Mouse (Mus musculus) liver, embryonic 15.5 days (tissue): ENCODE data around the gene H60b. TPM values are rescaled to one million over a fixed set of nuclear protein-coding genes. Genes with fewer than 3 reads are reported as not detected.
"Not testable (repeated sequence)": the region's sequence is repeated elsewhere in the genome, so short reads cannot be mapped to it uniquely, and the experiment has no call there.

ENCODE experiments used
- ATAC-seq: fragments of 200-750 bp; cut with Nextera tagmentation; 2 replicates; pipeline ENCODE4 v1.8.0; 2017; ENCODE audit warnings: moderate number of reproducible peaks, mild to moderate bottlenecking, moderate library complexity; ENCODE audit not compliant: insufficient read depth
- H3K27ac ChIP-seq: fragments of 300-500 bp; sonication (generic); replicated peaks from 2 replicates; pipeline ENCODE4 v1.5.1; 2015; ENCODE audit warnings: mild to moderate bottlenecking, inconsistent platforms
- H3K27me3 ChIP-seq: fragments of 300-500 bp; sonication (generic); 2 replicates; pipeline ENCODE4 v1.6.1; 2015; ENCODE audit warnings: mild to moderate bottlenecking, inconsistent platforms
- H3K36me3 ChIP-seq: fragments of 300-500 bp; sonication (generic); replicated peaks from 2 replicates; pipeline ENCODE4 v1.6.1; 2015; ENCODE audit warnings: moderate library complexity, mild to moderate bottlenecking, inconsistent platforms
- H3K4me1 ChIP-seq: fragments of 300-500 bp; sonication (generic); replicated peaks from 2 replicates; pipeline ENCODE4 v1.6.1; 2015; ENCODE audit warnings: inconsistent platforms
- H3K4me2 ChIP-seq: fragments of 300-500 bp; sonication (generic); 2 replicates; pipeline ENCODE4 v1.6.1; 2015; ENCODE audit warnings: moderate library complexity, mild to moderate bottlenecking, inconsistent platforms
- H3K4me3 ChIP-seq: fragments of 300-500 bp; sonication (generic); replicated peaks from 2 replicates; pipeline ENCODE4 v1.5.1; 2015; ENCODE audit warnings: mild to moderate bottlenecking, inconsistent platforms
- H3K9ac ChIP-seq: fragments of 300-500 bp; sonication (generic); 2 replicates; pipeline ENCODE4 v1.6.1; 2015; ENCODE audit warnings: moderate library complexity, mild to moderate bottlenecking, inconsistent platforms
- H3K9me3 ChIP-seq: fragments of 300-500 bp; sonication (generic); replicated peaks from 2 replicates; pipeline ENCODE4 v1.6.1; 2016; ENCODE audit warnings: inconsistent platforms
- WGBS: fragments of 180-500 bp; shearing (Covaris S2); methylation state at CpG from one replicate; pipeline ENCODE4 v1.1.7; 2015; ENCODE audit warnings: mixed read lengths; ENCODE audit not compliant: insufficient replicate concordance; 5-methylcytosine and 5-hydroxymethylcytosine counted together
- polyA plus RNA-seq: library from polyadenylated mRNA; unstranded; fragments of >200 nt; fragmentation: Nextera tagmentation; extraction: Ambion mirVana; gene quantifications from 2 replicates; pipeline ENCODE4 v1.2.1, GENCODE M21; 2015

The H60b gene
- polyA plus RNA-seq, 1 experiment from 2014 or later, result not detected

DNA sequence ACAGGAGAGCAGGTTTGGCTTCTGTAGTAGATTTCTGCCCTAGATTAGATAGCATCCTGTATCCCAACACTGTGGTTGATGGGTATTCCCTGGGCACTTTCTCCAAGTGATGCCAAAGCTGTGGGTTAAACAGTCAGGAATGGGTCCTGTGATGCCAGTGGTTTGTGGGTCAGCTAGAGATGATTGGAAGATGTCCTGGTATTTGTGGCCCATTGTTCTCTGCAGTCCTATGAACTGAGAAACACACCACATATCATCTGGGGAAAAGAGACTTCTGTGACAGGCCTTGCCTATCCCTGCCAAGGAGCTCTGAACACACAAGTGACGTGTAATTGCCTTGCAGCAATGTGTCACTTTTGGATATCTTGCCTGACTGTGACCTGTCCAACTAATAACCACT, 8.7 kb downstream of the H60b start:
- H3K36me3 ChIP-seq, H3K27me3 ChIP-seq, H3K4me1 ChIP-seq, H3K4me3 ChIP-seq, H3K9ac ChIP-seq, H3K27ac ChIP-seq, H3K4me2 ChIP-seq, ATAC-seq, H3K9me3 ChIP-seq: not testable (repeated sequence)
- WGBS, result 64% methylated on average over 1 of the region's 1 CpGs

DNA sequence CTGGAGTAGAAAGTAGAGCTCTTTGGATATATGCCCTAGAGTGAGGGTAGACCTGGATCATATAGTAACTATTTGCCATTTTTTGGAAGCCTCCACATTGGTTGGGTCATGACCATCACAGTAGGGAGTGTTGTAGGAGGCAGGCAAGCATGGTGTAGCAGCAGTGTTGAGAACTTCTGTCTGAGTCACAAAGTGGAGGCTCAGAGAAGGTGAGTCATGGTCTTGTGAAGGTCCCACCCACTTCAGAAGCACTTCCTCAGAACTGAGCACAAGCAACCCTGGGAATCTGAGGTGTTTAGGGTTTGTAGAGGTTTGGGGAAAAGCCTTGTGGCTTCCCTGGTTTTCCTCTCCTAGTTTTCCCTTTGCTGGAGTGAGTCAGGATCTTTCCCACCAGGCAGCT, 10.7 kb downstream of the H60b start:
- H3K9me3 ChIP-seq, H3K9ac ChIP-seq, H3K4me3 ChIP-seq, H3K4me1 ChIP-seq, H3K27ac ChIP-seq, ATAC-seq, H3K27me3 ChIP-seq, H3K4me2 ChIP-seq, H3K36me3 ChIP-seq: not testable (repeated sequence)

DNA sequence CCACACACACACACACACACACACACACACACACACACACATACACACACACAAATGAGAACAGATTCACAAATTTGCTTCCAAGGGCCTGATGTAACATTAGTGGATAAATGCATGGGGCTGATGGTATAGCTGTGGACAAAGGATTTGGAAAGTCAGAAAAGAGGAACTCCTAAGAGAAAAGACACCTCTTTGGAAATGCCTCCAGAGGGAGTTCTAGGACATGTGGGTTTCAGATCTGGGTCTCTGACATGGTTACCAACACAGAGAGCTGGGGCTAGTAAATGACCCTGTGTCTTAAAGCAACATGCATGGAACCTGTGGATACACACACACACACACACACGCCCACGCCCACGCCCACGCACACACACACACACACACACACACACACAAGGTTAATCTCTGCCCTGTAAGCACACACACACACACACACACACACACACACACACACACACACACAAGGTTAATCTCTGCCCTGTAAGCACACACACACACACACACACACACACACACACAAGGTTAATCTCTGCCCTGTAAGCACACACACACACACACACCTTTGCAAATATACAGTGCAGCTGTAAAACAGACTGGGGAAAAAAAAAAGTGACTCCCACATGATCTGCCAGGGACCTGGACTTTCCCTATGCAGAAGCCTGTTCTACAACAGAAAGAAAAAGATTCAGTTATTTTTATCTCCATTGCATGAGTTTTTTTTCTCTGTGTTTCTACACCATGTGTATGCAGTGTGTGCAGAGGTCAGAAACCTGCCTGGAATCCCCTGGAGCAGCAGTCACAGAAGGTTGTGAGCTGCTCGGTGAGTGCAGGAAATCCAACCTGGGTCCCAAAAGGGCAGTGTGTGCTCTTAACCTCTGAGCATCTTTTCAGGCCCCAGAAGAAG, 14.3 kb downstream of the H60b start:
- H3K9ac ChIP-seq, H3K4me3 ChIP-seq, H3K36me3 ChIP-seq, H3K9me3 ChIP-seq, H3K4me2 ChIP-seq, ATAC-seq, H3K27me3 ChIP-seq, H3K4me1 ChIP-seq, H3K27ac ChIP-seq: not testable (repeated sequence)
- WGBS, result 32% methylated on average over 5 of the region's 5 CpGs

GRCm38 (mm10) chr10:22173335-22174189, 15.2 kb downstream of the H60b start:
- H3K4me3 ChIP-seq, H3K9ac ChIP-seq, H3K9me3 ChIP-seq, H3K36me3 ChIP-seq, H3K4me2 ChIP-seq, H3K27me3 ChIP-seq, H3K4me1 ChIP-seq, ATAC-seq, H3K27ac ChIP-seq: not testable (repeated sequence)
- 11% methylated on average over 11 of the region's 17 CpGs for WGBS

GRCm38 (mm10) chr10:22174190-22174487, 15.8 kb downstream of the H60b start:
- not testable (repeated sequence) for H3K9me3 ChIP-seq, H3K9ac ChIP-seq, H3K4me2 ChIP-seq, H3K27ac ChIP-seq, H3K4me1 ChIP-seq, H3K27me3 ChIP-seq, ATAC-seq, H3K36me3 ChIP-seq, H3K4me3 ChIP-seq
- 50% methylated on average over 2 of the region's 2 CpGs for WGBS

DNA sequence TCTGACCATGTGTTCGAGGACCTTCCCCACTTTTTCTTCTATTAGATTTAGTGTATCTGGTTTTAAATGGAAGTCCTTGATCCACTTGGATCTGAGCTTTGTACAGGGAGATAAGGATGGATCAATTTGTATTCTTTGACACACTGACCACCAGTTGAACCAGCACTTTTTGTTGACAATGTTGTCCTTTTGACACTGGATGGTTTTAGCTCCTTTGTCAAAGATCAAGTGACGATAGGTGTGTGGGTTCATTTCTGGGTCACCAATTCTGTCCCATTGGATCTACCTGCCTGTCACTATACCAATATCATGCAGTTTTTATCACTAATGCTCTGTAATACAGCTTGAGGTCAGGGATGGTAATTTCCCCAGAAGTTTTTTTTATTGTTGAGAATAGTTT, 18.1 kb downstream of the H60b start:
- H3K4me1 ChIP-seq, H3K9me3 ChIP-seq, ATAC-seq, H3K27me3 ChIP-seq, H3K27ac ChIP-seq, H3K4me2 ChIP-seq, H3K9ac ChIP-seq, H3K4me3 ChIP-seq, H3K36me3 ChIP-seq: not testable (repeated sequence)
- WGBS, result 48% methylated on average over 2 of the region's 2 CpGs

GRCm38 (mm10) chr10:22191035-22191434, 32.6 kb downstream of the H60b start:
- H3K4me1 ChIP-seq, H3K27me3 ChIP-seq, ATAC-seq, H3K4me3 ChIP-seq, H3K9me3 ChIP-seq, H3K27ac ChIP-seq, H3K4me2 ChIP-seq, H3K9ac ChIP-seq, H3K36me3 ChIP-seq: not testable (repeated sequence)
- 6% methylated on average over 10 of the region's 10 CpGs for WGBS

DNA sequence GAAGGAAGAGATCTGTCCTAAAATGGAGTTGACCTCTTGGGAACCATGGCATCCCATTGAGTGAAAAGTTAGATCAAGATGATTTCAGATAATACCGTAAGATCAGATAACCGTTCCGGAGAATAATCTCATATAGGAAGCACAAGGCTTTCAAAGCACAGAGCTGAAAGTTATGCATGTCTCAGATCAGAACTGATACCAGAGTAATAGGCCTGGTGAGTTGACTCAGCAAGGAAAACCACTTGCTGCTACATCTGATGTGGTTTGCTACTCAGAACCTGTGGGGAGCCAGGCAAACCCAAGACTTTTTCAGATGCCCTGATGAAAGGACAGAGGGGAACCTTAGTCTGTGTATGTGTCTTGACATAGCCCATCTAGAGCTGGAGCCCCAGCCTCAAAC, 43.0 kb downstream of the H60b start:
- not testable (repeated sequence) for H3K4me2 ChIP-seq, ATAC-seq, H3K27ac ChIP-seq, H3K4me3 ChIP-seq, H3K36me3 ChIP-seq, H3K4me1 ChIP-seq, H3K27me3 ChIP-seq, H3K9me3 ChIP-seq, H3K9ac ChIP-seq
- 92% methylated on average over 2 of the region's 3 CpGs for WGBS

DNA sequence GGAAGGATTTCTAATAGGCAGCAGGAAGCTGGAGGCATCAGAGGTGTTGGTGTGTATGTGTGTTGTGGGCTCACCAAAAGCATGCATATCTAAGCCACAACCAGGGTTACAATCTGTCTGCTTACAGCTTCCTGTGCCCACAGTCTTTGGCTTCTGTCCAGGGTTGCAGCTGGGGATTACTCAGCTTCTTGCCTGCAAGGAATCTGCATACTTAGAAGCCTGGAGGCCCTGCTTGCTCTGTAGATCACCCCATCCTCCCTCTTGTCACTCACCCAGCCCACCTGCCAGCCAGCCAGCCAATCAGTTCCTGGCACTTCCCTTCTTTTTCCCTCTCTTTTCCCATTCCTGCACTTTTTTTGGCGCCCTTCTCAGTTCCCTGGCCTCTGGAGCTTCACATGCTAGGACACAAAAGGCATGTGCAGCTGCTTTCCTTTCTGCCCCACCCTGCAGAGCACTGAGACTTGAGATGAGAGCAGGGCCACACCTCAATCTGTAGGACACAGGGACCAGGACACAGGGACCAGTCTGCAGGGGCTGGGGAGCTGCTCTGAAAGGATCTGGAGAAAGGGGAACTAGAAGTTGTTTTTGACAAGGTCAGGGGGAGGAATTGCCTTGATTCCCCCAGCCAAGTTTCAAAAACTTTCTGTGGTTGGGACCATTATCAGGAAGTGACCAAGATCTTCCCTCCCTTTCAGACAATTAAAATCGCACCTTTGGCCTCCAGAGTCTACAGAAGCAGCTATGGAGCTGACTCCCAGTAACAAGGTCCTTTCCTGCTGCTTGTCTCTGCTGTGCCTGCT, 44.6 kb downstream of the H60b start:
- ATAC-seq, H3K27me3 ChIP-seq: not testable (repeated sequence)

DNA sequence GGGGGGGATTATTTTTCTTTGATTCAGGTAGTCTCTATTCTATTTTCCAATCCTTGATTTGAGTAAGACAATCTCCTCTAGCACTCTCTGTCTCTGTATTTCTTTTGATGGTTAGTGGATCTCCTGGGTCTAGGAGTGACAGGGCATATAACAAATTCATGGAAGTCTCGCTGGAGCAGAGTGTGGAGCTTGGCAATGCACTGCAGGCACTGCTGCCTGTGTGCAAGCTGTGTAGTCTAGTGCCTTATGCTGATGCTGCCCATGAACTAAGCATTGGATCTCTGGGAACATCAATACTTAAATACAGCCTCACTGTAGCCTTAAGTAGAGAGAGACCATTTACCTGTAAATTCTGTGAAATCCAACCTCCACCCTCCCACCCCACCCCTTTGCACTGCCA, 48.1 kb downstream of the H60b start:
- not testable (repeated sequence) for H3K4me2 ChIP-seq, H3K4me3 ChIP-seq
- WGBS, result 46% methylated on average over 1 of the region's 1 CpGs

More for the DNA sequence above, 44.6 kb downstream of the H60b start:
- H3K9me3 ChIP-seq, H3K27ac ChIP-seq, H3K4me1 ChIP-seq, H3K36me3 ChIP-seq, H3K4me3 ChIP-seq, H3K4me2 ChIP-seq, H3K9ac ChIP-seq: not testable (repeated sequence)
- WGBS, result no CpG with 5 or more reads among the region's 2 CpGs

GRCm38 (mm10) chr10:22212012-22212696, 53.8 kb downstream of the H60b start:
- H3K27me3 ChIP-seq, H3K9me3 ChIP-seq, H3K4me2 ChIP-seq, H3K4me1 ChIP-seq, H3K27ac ChIP-seq, H3K9ac ChIP-seq, H3K36me3 ChIP-seq, H3K4me3 ChIP-seq: not testable (repeated sequence)
- ATAC-seq, result peak; percentile 5; the same call in 1 of the 2 replicates
- WGBS, result 2% methylated on average over 8 of the region's 11 CpGs

More for the DNA sequence above, 48.1 kb downstream of the H60b start:
- H3K36me3 ChIP-seq, H3K27me3 ChIP-seq, H3K9ac ChIP-seq, ATAC-seq, H3K27ac ChIP-seq, H3K9me3 ChIP-seq, H3K4me1 ChIP-seq: not testable (repeated sequence)
